Mouse (Mus musculus): ENCODE results near the gene Ttl.

Gene Ttl

GRCm38 (mm10) chr2:129065437-129066282 is at the start of gene Ttl:
TSS of gene Ttl (plus strand) at chr2:129065942.
- DNase-seq (ENCODE audit: low read depth, low spot score) = peak; percentile 79

- DNase-seq (ENCODE audit: low read depth, low spot score) = no peak
Measured at GRCm38 (mm10) chr2:129020106-129020505, 45.6 kb upstream of the Ttl start.

- DNase-seq (ENCODE audit: low read depth, low spot score) = no peak
Measured at GRCm38 (mm10) chr2:129024820-129025219, 40.9 kb upstream of the Ttl start.

GRCm38 (mm10) chr2:129035381-129035780 is 30.4 kb upstream of the Ttl start:
- peak; percentile 31 for DNase-seq (ENCODE audit: low read depth, low spot score)

- peak; percentile 29 for DNase-seq (ENCODE audit: low read depth, low spot score)
Measured at GRCm38 (mm10) chr2:129038426-129038936, 27.3 kb upstream of the Ttl start.

DNA sequence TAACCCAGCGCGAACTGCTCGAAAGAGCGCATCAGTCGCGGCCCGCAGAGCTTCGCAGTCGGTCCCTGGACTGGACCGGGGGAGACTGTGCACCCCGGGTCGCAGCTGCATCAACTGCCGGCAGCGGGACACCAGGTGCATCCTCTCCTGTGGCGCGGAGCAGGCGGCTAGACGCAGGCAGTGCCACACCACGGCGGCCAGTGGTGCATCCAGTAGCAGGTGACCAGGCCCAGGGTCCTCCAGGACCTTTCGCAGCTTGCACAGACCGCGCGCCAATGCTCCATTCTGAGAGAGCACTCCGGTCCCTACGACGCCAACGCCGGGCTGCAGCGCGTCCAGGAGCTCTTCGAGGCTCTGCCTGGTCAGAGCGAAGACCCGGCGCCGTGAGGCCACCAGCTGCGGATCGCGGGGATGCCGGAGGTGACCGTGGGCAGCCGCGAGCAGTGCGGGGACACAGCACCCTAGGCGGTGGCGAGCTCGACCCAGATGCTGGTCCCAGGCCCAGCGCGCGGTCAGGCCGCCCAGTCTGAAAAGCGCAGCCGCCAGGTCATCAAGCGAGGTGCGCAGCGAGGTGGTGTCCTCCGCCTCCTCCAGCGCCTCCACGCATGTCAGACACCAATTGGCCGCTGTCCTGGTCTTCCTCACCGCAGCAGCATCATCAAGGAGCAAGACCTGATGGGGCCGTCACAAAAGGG is 26.7 kb upstream of the Ttl start:
- DNase-seq (ENCODE audit: low read depth, low spot score) = peak; percentile 77

DNA sequence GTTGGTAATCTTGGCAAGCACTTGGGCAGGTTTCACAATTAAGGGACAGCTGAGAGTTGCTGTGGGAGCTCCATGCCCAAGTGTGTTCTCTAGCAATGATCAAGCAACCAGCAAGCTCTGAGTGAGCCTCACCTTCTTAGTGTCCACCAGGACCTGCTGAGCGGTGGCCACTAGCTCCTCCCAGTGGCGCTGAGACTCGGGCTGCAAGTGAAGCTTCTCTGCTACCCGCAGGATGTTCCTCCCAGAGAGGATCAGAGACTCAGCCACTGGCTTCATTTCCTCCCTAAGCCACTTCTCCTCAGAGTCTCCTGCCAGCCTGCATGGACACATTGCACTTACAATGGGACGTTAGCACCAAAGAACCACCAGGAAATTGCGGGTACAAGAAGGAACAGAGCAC is 25.2 kb upstream of the Ttl start:
- peak; percentile 20 for DNase-seq (ENCODE audit: low read depth, low spot score)

GRCm38 (mm10) chr2:129046172-129046845 is 19.4 kb upstream of the Ttl start:
- peak; percentile 29 for DNase-seq (ENCODE audit: low read depth, low spot score)

GRCm38 (mm10) chr2:129046846-129047196 is 18.9 kb upstream of the Ttl start:
- DNase-seq (ENCODE audit: low read depth, low spot score) = no peak

DNA sequence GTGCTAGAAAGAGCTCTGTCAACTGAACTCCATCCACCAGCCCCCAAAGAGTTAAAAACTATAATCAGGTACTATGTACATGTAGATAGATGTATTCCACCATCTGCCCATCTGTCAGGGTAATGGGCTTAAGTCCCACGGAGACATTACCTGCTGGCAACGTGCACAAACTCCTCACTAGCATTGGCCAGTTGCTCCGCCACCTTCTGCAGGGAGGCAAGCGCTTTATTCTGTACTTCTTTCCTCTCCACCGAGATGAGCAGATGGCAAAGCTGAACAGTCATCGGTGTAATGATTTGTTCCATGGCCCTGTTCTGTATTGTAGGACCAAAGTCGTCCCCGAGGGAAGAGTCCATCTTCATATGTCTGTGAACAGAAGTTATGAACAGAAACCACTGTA is 17.9 kb upstream of the Ttl start, which contains the start of gene Vinac1:
Gene Vinac1 (minus strand): TSS at position 362 of the 400 bp plus-strand sequence.
- DNase-seq (ENCODE audit: low read depth, low spot score) = peak; percentile 31

GRCm38 (mm10) chr2:129052451-129052983 is 13.2 kb upstream of the Ttl start:
- DNase-seq (ENCODE audit: low read depth, low spot score) = no peak

DNA sequence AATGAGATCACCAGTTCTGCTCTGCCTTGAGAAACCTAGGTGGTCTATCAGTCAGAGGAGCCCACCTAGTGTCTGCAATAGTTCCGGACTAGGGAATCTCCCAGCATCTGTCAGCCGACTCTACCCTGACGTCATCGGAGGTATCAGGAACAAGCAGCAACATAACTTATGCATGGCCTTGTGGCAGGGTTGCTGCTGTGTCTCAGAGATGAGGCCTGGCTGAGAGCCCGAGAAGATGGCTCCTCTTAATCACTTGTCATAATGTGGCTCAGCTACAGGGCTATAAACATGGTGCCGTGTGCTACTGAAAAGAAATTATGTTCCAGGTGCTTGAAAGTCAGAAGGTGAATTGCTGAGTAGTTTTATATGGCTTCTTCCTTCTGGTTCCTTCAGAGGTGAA is 10.0 kb upstream of the Ttl start:
- DNase-seq (ENCODE audit: low read depth, low spot score) = no peak

DNA sequence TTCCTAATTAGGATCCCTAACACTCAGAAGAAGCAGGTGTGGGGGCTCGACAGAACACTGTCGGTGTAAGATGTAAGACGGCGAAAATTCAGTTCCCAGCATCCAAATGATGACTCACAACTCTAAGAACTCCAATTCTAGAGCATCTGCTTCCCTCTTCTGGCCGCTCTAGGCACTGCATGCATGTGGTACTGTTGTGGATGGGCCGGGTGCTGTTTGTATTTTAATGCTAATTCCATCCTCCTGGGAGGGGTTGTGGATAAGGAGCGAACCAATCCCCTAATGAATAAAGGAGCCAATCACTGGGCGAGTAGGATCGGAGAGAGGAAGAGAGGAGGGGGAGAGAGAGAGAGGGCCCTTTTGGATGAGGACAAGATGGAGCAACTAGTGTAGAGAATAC is 9.1 kb upstream of the Ttl start:
- no peak for DNase-seq (ENCODE audit: low read depth, low spot score)

- no peak for DNase-seq (ENCODE audit: low read depth, low spot score)
Measured at GRCm38 (mm10) chr2:129057256-129057655, 8.5 kb upstream of the Ttl start.

DNA sequence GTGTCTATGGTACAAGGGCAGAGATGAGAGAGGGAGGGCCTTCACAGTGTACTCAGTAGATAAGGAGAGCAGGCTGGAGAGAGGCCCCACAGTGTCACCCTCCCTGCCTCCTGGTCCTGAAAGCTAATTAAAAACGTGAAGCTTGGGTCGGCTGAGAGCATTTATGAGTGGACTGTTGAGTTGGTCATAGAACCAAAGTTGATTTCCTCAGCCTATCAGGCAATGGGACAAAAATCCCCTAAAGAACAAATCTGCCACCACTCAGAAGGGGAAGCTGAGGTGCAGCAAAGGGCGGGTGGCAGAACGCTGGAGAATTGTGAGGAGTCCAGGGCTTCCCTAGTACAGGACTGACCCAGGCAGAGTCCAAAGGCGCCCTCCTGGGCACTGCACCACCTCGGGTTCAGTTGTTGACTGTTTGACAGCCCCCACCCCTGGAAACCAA is 7.8 kb upstream of the Ttl start:
- DNase-seq (ENCODE audit: low read depth, low spot score) = no peak

DNA sequence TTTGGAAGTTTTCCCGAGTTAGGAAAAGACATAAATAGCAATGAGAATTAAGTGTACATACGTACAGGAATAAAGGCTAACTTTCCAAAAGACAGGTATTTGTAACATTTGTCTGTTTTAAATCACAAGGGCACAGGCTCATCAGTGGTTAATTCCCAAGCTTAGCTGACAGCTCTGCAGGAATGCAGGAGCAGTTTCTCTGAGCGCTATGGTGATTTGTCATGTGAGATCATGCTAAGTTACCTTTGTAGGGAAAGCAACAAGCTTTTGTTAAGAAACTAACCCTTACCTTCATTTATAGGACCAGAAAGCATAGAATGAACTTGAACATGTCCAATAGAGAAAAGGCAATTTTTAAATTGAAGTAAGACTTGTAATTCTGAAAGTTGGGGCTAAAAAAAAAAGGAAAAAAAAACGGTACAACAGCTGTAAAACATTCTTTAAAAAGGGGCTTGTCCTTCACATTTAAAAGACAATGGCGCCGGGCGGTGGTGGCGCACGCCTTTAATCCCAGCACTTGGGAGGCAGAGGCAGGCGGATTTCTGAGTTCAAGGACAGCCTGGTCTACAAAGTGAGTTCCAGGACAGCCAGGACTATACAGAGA is 4.2 kb upstream of the Ttl start:
- DNase-seq (ENCODE audit: low read depth, low spot score) = no peak

- DNase-seq (ENCODE audit: low read depth, low spot score) = peak; percentile 87
Measured at GRCm38 (mm10) chr2:129066326-129066725, 584 bp downstream of the Ttl start.

DNA sequence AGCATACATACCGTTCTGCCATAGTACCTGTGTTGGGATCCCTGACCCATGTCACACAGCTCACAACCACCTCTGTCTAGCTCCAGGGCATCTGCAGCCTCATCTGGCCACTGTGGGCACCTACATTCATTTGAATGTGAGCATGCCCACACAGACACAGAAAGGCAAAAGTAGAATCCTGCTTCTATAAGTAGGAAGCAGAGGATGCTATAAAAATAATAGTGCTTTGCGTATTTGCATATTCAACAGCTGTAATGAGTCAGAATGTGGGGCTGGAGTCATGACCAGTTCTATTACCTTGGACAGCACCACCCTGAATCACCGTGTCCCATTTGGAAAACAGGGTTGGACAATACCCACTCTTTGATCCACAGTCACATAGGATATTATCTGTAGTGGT is 4.6 kb downstream of the Ttl start:
- peak; percentile 64 for DNase-seq (ENCODE audit: low read depth, low spot score)

DNA sequence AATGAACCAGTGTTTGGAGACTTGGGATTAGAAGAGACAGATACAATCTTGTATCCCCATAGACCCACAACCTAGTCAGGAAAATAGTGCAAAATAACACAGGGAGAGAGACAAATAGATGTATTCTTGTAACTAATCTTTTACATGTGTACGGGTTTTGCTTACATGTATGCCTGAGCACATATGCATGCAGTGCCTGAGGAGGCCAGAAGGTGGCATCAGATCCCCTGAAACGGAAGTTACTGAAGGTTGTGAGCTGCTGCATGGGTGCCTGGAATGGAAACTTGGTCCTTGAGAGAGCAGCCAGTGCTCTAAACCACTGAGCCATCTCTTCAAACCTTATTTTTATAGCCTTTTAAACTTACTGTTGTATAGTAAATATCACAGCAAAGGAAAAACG is 12.6 kb downstream of the Ttl start:
- DNase-seq (ENCODE audit: low read depth, low spot score) = no peak

DNA sequence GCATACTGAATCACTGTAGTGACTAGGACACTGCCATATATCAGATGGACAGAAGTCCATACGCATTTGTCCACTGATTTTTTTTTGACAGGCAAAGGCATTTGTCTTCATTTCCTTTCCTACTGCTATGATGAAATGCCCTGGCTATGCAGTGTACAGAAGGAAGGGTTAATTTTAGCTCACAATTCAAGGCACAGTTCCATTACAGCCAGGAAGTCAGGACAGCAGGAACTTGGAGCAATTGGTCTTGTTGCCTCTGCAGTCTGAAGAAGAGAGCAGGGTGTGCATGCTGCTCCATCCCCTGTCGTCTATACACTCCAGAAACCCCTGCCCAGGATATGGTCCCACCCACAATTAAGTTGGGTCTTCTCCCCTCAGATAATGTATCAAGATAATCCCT is 13.5 kb downstream of the Ttl start:
- no peak for DNase-seq (ENCODE audit: low read depth, low spot score)

GRCm38 (mm10) chr2:129081097-129081496 is 15.4 kb downstream of the Ttl start:
- no peak for DNase-seq (ENCODE audit: low read depth, low spot score)

All from brain, adult 2 months (tissue).